Mouse (Mus musculus) heart, embryonic 11.5 days (tissue): Measurements from ENCODE around the gene Acads. TPM values are rescaled to one million over a fixed set of nuclear protein-coding genes. Genes with fewer than 3 reads are reported as not detected.
A peak's percentile ranks its signal among the peaks of the same experiment; 100 is the strongest.

Source experiments
- ATAC-seq: fragments of 200-750 bp; cut with Nextera tagmentation; replicated peaks from 2 replicates; pipeline ENCODE4 v1.8.0; 2017; ENCODE audit warnings: moderate library complexity; ENCODE audit not compliant: insufficient number of reproducible peaks, low FRiP score, low TSS enrichment
- H3K27ac ChIP-seq: fragments of 300-500 bp; sonication (generic); 2 replicates; pipeline ENCODE4 v1.5.1; 2014; ENCODE audit warnings: mild to moderate bottlenecking, low read depth, low read length
- H3K27me3 ChIP-seq: fragments of 300-500 bp; sonication (generic); 2 replicates; pipeline ENCODE4 v1.6.1; 2014; ENCODE audit warnings: mild to moderate bottlenecking, low read length, mixed read lengths; ENCODE audit not compliant: control insufficient read depth, insufficient read depth
- H3K36me3 ChIP-seq: fragments of 300-500 bp; sonication (generic); 2 replicates; pipeline ENCODE4 v1.6.1; 2014; ENCODE audit warnings: mild to moderate bottlenecking, low read length, moderate library complexity, mixed read lengths; ENCODE audit not compliant: control insufficient read depth, insufficient read depth
- H3K4me1 ChIP-seq: fragments of 300-500 bp; sonication (generic); 2 replicates; pipeline ENCODE4 v1.6.1; 2014; ENCODE audit warnings: low read length; ENCODE audit not compliant: control insufficient read depth, insufficient read depth
- H3K4me2 ChIP-seq: fragments of 300-500 bp; sonication (generic); 2 replicates; pipeline ENCODE4 v1.6.1; 2014; ENCODE audit warnings: mild to moderate bottlenecking, moderate library complexity
- H3K4me3 ChIP-seq: fragments of 300-500 bp; sonication (generic); 2 replicates; pipeline ENCODE4 v1.5.1; 2014; ENCODE audit warnings: low read depth, low read length
- H3K9ac ChIP-seq: fragments of 300-500 bp; sonication (generic); 2 replicates; pipeline ENCODE4 v1.6.1; 2014; ENCODE audit warnings: mild to moderate bottlenecking, low read depth, low read length, moderate library complexity
- H3K9me3 ChIP-seq: fragments of 300-500 bp; sonication (generic); replicated peaks from 2 replicates; pipeline ENCODE4 v1.6.1; 2016; ENCODE audit warnings: low read length; ENCODE audit not compliant: control insufficient read depth
- WGBS: fragments of 180-500 bp; shearing (Covaris S2); extraction: QIAGEN DNeasy Blood & Tissue Kit; methylation state at CpG from one replicate; pipeline ENCODE4 v1.1.7; 2014; ENCODE audit not compliant: insufficient replicate concordance; 5-methylcytosine and 5-hydroxymethylcytosine counted together
- polyA plus RNA-seq: library from polyadenylated mRNA; unstranded; fragments of >200 nt; fragmentation: Nextera tagmentation; extraction: Ambion mirVana; gene quantifications from 2 replicates; pipeline ENCODE4 v1.2.1, GENCODE M21; 2014

The Acads gene
- polyA plus RNA-seq, 1 experiment from 2014 or later, result 75.6 TPM

GRCm38 (mm10) chr5:115145976-115146746, 27.0 kb upstream of the Acads start:
- no peaks in the 10 kb centered on the region for H3K4me1 ChIP-seq
- peaks cover 43% of the 10 kb centered on the region for H3K36me3 ChIP-seq
- no peaks in the 10 kb centered on the region for H3K27me3 ChIP-seq
- H3K9ac ChIP-seq, result no peak overlapping the region; the same call in 1 of the 2 replicates
- 84% methylated on average over 6 of the region's 6 CpGs for WGBS
- H3K9me3 ChIP-seq, result no peaks in the 10 kb centered on the region
- H3K4me3 ChIP-seq, result no peak overlapping the region
- H3K4me2 ChIP-seq, result no peak overlapping the region
- no peak overlapping the region for H3K27ac ChIP-seq
- ATAC-seq, result no peak

- no peaks in the 10 kb centered on the region for H3K27me3 ChIP-seq
- H3K9ac ChIP-seq, result no peak overlapping the region; the same call in 1 of the 2 replicates
- no peak for ATAC-seq
- H3K9me3 ChIP-seq, result no peaks in the 10 kb centered on the region
- peaks cover 39% of the 10 kb centered on the region for H3K36me3 ChIP-seq
- H3K4me3 ChIP-seq, result no peak overlapping the region
- WGBS, result 77% methylated on average over 11 of the region's 11 CpGs
- H3K27ac ChIP-seq, result no peak overlapping the region
- no peaks in the 10 kb centered on the region for H3K4me1 ChIP-seq
- H3K4me2 ChIP-seq, result no peak overlapping the region
Measured at GRCm38 (mm10) chr5:115145253-115145968, 26.3 kb upstream of the Acads start.

- Histone ChIP-seq H3K4me2 (no peak overlapping the region), H3K4me1 (no peaks in the 10 kb centered on the region), H3K4me3 (no peak overlapping the region), H3K9me3 (no peaks in the 10 kb centered on the region), H3K27me3 (no peaks in the 10 kb centered on the region), H3K36me3 (peaks cover 30% of the 10 kb centered on the region), H3K27ac (no peak overlapping the region), H3K9ac (no peak overlapping the region)
- ATAC-seq, result no peak
- 78% methylated on average over 6 of the region's 6 CpGs for WGBS
Measured at GRCm38 (mm10) chr5:115144471-115144870, 25.3 kb upstream of the Acads start.

- ATAC-seq, result no peak
- 78% methylated on average over 10 of the region's 10 CpGs for WGBS
- H3K36me3 ChIP-seq, result peaks cover 23% of the 10 kb centered on the region
Measured at GRCm38 (mm10) chr5:115143552-115143951, 24.4 kb upstream of the Acads start.

GRCm38 (mm10) chr5:115142166-115142697, 23.1 kb upstream of the Acads start:
- no peak overlapping the region for H3K4me2 ChIP-seq
- no peak overlapping the region for H3K4me3 ChIP-seq
- peaks cover 9% of the 10 kb centered on the region for H3K36me3 ChIP-seq
- H3K27me3 ChIP-seq, result no peaks in the 10 kb centered on the region
- WGBS, result 88% methylated on average over 9 of the region's 9 CpGs
- H3K9me3 ChIP-seq, result no peaks in the 10 kb centered on the region
- ATAC-seq, result no peak
- H3K4me1 ChIP-seq, result no peaks in the 10 kb centered on the region
- H3K9ac ChIP-seq, result no peak overlapping the region
- no peak overlapping the region for H3K27ac ChIP-seq

More at GRCm38 (mm10) chr5:115143552-115143951, 24.4 kb upstream of the Acads start:
- H3K27ac ChIP-seq, result no peak overlapping the region
- H3K4me3 ChIP-seq, result no peak overlapping the region
- H3K9me3 ChIP-seq, result no peaks in the 10 kb centered on the region
- no peak overlapping the region for H3K4me2 ChIP-seq
- no peaks in the 10 kb centered on the region for H3K27me3 ChIP-seq
- H3K9ac ChIP-seq, result no peak overlapping the region
- no peaks in the 10 kb centered on the region for H3K4me1 ChIP-seq

GRCm38 (mm10) chr5:115140726-115141125, 21.6 kb upstream of the Acads start:
- no peaks in the 10 kb centered on the region for H3K4me1 ChIP-seq
- no peaks in the 10 kb centered on the region for H3K27me3 ChIP-seq
- no peak overlapping the region for H3K27ac ChIP-seq
- H3K36me3 ChIP-seq, result peaks cover 7% of the 10 kb centered on the region; the same call in 1 of the 2 replicates
- H3K4me2 ChIP-seq, result no peak overlapping the region
- no peak overlapping the region for H3K9ac ChIP-seq
- H3K9me3 ChIP-seq, result no peaks in the 10 kb centered on the region
- no peak for ATAC-seq
- H3K4me3 ChIP-seq, result no peak overlapping the region
- WGBS, result 69% methylated on average over 3 of the region's 3 CpGs

- Histone ChIP-seq H3K27me3 (no peaks in the 10 kb centered on the region), H3K4me1 (no peaks in the 10 kb centered on the region), H3K4me2 (no peak overlapping the region), H3K4me3 (no peak overlapping the region), H3K36me3 (peaks cover 5% of the 10 kb centered on the region; the same call in 1 of the 2 replicates), H3K9ac (no peak overlapping the region), H3K27ac (no peak overlapping the region), H3K9me3 (no peaks in the 10 kb centered on the region)
- WGBS, result 62% methylated on average over 4 of the region's 4 CpGs
- no peak for ATAC-seq
Measured at GRCm38 (mm10) chr5:115139124-115139523, 20.0 kb upstream of the Acads start.

GRCm38 (mm10) chr5:115134234-115135165, 15.4 kb upstream of the Acads start, which contains the start of gene Unc119b:
Gene Unc119b, minus strand, starts transcription at chr5:115134975.
- Histone ChIP-seq H3K4me1 (peaks cover 3% of the 10 kb centered on the region), H3K27ac (no peak within 1 kb of the TSS; the same call in 1 of the 2 replicates), H3K4me2 (peak within 1 kb of the TSS; percentile 99), H3K9me3 (no peaks in the 10 kb centered on the region), H3K9ac (peak within 1 kb of the TSS; percentile 81), H3K4me3 (peak within 1 kb of the TSS; percentile 92), H3K27me3 (no peaks in the 10 kb centered on the region), H3K36me3 (peaks cover 7% of the 10 kb centered on the region)
- ATAC-seq, result peak; percentile 91
- WGBS, result under 1% methylated on average over 58 of the region's 81 CpGs
